In genomic region chr11:69272122-69272740, GRCm38 (mm10) we compare ENCODE assay signal across 8 mouse cellular contexts. TPM values are rescaled to one million over a fixed set of nuclear protein-coding genes. Genes with fewer than 3 reads are reported as not detected.
A peak's percentile ranks its signal among the peaks of the same experiment; 100 is the strongest.
DNase-seq lines count a peak whose midpoint lies in the region; TF ChIP-seq lines count a peak whose summit lies in the region.
"Had no signal": no experiment of that assay in that cellular context is flagged by ENCODE, and none has a peak within 500 bp of the region (broad histone marks: within the 10 kb centered on the region; RNA-seq: fewer than 3 reads in every experiment).

No protein-coding gene starts in this region.

- no peak overlapping the region for H3K4me3 ChIP-seq in layer of hippocampus, adult 2 months
- H3K4me3 ChIP-seq: limb, embryonic 15.5 days had no signal

- peak; percentile 95 for TF ChIP-seq CTCF in layer of hippocampus, adult 2 months (conservative IDR thresholded peaks at IDR 0.05)

- no peak overlapping the region for H3K27ac ChIP-seq in layer of hippocampus, adult 2 months
- H3K27ac ChIP-seq: limb, embryonic 15.5 days had no signal

- DNase-seq in 416B (ENCODE audit: low read depth) (peak; percentile 92), ES-CJ7 (ENCODE audit: low read depth, low spot score) (peak; percentile 75)
- DNase-seq in cerebellum, adult 11-12 months, result peak; percentile 52
- DNase-seq in gastrocnemius, adult 8-10 months (ENCODE audit: low spot score in 2 of 2), result peak; percentile 50 to 54
- DNase-seq in layer of hippocampus, adult 2 months (ENCODE audit: low spot score in 2 of 2), result peak; percentile 69 to 88
- DNase-seq in lung, postnatal 25 days (ENCODE audit: low spot score), result peak; percentile 75
- DNase-seq in spleen, adult 12 weeks (ENCODE audit: low spot score), result peak; percentile 68

RNA-seq across cellular contexts. Expression of gene Gucy2e, which starts 35.4 kb away (rescaled TPM):
- total RNA-seq in gastrocnemius, adult 8-10 months (2022), result not detected
- 1 to 10 TPM; 2.1 to 2.3 TPM for total RNA-seq in layer of hippocampus, adult 2 months (2021)

RNA-seq across cellular contexts. Expression of gene Cntrob, which starts 51.3 kb away (rescaled TPM):
- total RNA-seq in gastrocnemius, adult 8-10 months (2022), result 1 to 10 TPM in 1 of 4 experiments, under 1 TPM in 3; 0.72 to 1.5 (median 0.88) TPM
- 10 to 100 TPM; 13.9 to 17.8 TPM for total RNA-seq in layer of hippocampus, adult 2 months (2021)

RNA-seq across cellular contexts. Expression of gene Trappc1, which starts 51.5 kb away (rescaled TPM):
- total RNA-seq in gastrocnemius, adult 8-10 months (2022), result 10 to 100 TPM; 33.6 to 42.2 (median 37.9) TPM
- 10 to 100 TPM; 63.0 to 63.5 TPM for total RNA-seq in layer of hippocampus, adult 2 months (2021)

RNA-seq across cellular contexts. Expression of gene Kcnab3, which starts 53.8 kb away (rescaled TPM):
- under 1 TPM in 1 of 4 experiments, not detected in 3; 0.13 TPM for total RNA-seq in gastrocnemius, adult 8-10 months (2022)
- 10 to 100 TPM; 20.6 to 26.1 TPM for total RNA-seq in layer of hippocampus, adult 2 months (2021)

Comparison
In these comparisons a context has a peak if more than half of its experiments do, and no peak if none do; other contexts are left out.
1. RNA of gene Cntrob, which starts 51.3 kb away (total RNA-seq): 13.9 to 17.8 TPM in layer of hippocampus, adult 2 months; 0.72 to 1.5 TPM in gastrocnemius, adult 8-10 months; every median in the first group is over 4 times any median in the second.
2. Peak in every context shown above with its lines, with median percentiles within 50 percentile points of each other: DNase-seq.